Mouse (Mus musculus) hindbrain, embryonic 10.5 days (tissue): ENCODE results near the gene Slc5a6. TPM values are rescaled to one million over a fixed set of nuclear protein-coding genes. Genes with fewer than 3 reads are reported as not detected.

Experiments
- polyA plus RNA-seq: library from polyadenylated mRNA; unstranded; fragments of >200 nt; fragmentation: Nextera tagmentation; extraction: Ambion mirVana; gene quantifications from 2 replicates; pipeline ENCODE4 v1.2.1, GENCODE M21; 2016

The Slc5a6 gene
- polyA plus RNA-seq, 1 experiment from 2014 or later = 10.1 TPM

Other genes with a start within 250 kb of the Slc5a6 start
- gene Mapre3, start 234.3 kb downstream of the Slc5a6 start, polyA plus RNA-seq = 21.1 and 41.8 TPM in 2 replicates
- gene Tmem214, start 180.9 kb downstream of the Slc5a6 start, polyA plus RNA-seq = 64.0 and 67.6 TPM in 2 replicates
- gene Agbl5, start 160.2 kb downstream of the Slc5a6 start, polyA plus RNA-seq = 18.4 and 24.2 TPM in 2 replicates
- gene Ost4, start 141.1 kb downstream of the Slc5a6 start, polyA plus RNA-seq = 405 and 407 TPM in 2 replicates
- gene Emilin1, start 135.5 kb downstream of the Slc5a6 start, polyA plus RNA-seq = 85.1 and 87.4 TPM in 2 replicates
- gene Khk, start 127.5 kb downstream of the Slc5a6 start, polyA plus RNA-seq = 7.2 and 8.0 TPM in 2 replicates
- gene Cgref1, start 103.3 kb downstream of the Slc5a6 start, polyA plus RNA-seq = 3.7 and 6.7 TPM in 2 replicates
- gene Preb, start 88.6 kb downstream of the Slc5a6 start, polyA plus RNA-seq = 147 and 152 TPM in 2 replicates
- not detected in 2 replicates for gene Tcf23, start 80.3 kb downstream of the Slc5a6 start, polyA plus RNA-seq
- gene Atraid, start 612 bp downstream of the Slc5a6 start, polyA plus RNA-seq = 86.2 and 110 TPM in 2 replicates
- gene Cad, start 5.9 kb upstream of the Slc5a6 start, polyA plus RNA-seq = 43.5 and 55.9 TPM in 2 replicates
- gene Dnajc5g, start 57.4 kb upstream of the Slc5a6 start, polyA plus RNA-seq = not detected in 2 replicates
- 2.1 and 9.3 TPM in 2 replicates for gene Slc30a3, start 59.3 kb upstream of the Slc5a6 start, polyA plus RNA-seq
- not detected in 2 replicates for gene Trim54, start 67.8 kb upstream of the Slc5a6 start, polyA plus RNA-seq
- not detected in 2 replicates for gene Ucn, start 89.9 kb upstream of the Slc5a6 start, polyA plus RNA-seq
- gene Mpv17, start 105.3 kb upstream of the Slc5a6 start, polyA plus RNA-seq = 59.2 and 60.7 TPM in 2 replicates
- gene Gm29609, start 131.0 kb upstream of the Slc5a6 start, polyA plus RNA-seq = 0.80 and 0.89 TPM in 2 replicates
- 105 and 118 TPM in 2 replicates for gene Gtf3c2, start 131.2 kb upstream of the Slc5a6 start, polyA plus RNA-seq
- gene Snx17, start 144.3 kb upstream of the Slc5a6 start, polyA plus RNA-seq = 128 and 138 TPM in 2 replicates
- 85.2 and 99.3 TPM in 2 replicates for gene Eif2b4, start 144.5 kb upstream of the Slc5a6 start, polyA plus RNA-seq
- 12.7 and 15.0 TPM in 2 replicates for gene Zfp513, start 153.4 kb upstream of the Slc5a6 start, polyA plus RNA-seq
- gene Ppm1g, start 171.8 kb upstream of the Slc5a6 start, polyA plus RNA-seq = 172 and 197 TPM in 2 replicates
- gene Nrbp1, start 191.9 kb upstream of the Slc5a6 start, polyA plus RNA-seq = 151 and 159 TPM in 2 replicates
- 0.30 TPM in 1 of 2 replicates, not detected in the other for gene Gm9970, start 192.3 kb upstream of the Slc5a6 start, polyA plus RNA-seq
- 3.9 and 6.7 TPM in 2 replicates for gene Krtcap3, start 202.8 kb upstream of the Slc5a6 start, polyA plus RNA-seq
- gene Ift172, start 242.2 kb upstream of the Slc5a6 start, polyA plus RNA-seq = 35.2 and 39.7 TPM in 2 replicates
- gene Fndc4, start 247.2 kb upstream of the Slc5a6 start, polyA plus RNA-seq = 47.3 and 55.6 TPM in 2 replicates
- gene Gckr, start 248.5 kb upstream of the Slc5a6 start, polyA plus RNA-seq = 0.14 TPM in 1 of 2 replicates, not detected in the other